Mouse (Mus musculus): Measurements from ENCODE around the gene Prf1.

Gene Prf1

DNA sequence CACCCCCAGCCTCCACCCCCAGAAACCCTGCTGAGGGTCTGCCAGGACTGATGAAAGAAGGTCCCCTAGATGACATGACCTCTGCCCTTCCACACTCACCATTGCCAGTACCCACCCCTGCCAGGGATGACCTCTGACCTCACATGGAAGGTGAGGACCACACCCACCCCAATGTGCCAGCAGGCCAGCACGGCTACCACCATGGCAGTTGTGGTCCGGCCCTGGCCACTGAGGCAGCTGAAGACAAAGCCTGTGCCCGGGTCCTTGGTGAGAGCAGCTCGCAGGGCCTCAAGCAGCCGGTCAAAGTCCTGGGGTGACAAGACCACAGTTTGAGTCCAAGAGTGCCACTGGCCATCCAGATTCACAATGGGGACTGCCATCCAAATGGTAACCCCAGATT is 43.4 kb downstream of the Prf1 start:
- DNase-seq = no peak

- peak; percentile 83 for DNase-seq
These were observed 43.9 kb downstream of the Prf1 start for GRCm38 (mm10) chr10:61341557-61341956.

GRCm38 (mm10) chr10:61342750-61343149 is 45.1 kb downstream of the Prf1 start:
- no peak for DNase-seq

GRCm38 (mm10) chr10:61343950-61344349 is 46.3 kb downstream of the Prf1 start:
- peak; percentile 81 for DNase-seq

DNA sequence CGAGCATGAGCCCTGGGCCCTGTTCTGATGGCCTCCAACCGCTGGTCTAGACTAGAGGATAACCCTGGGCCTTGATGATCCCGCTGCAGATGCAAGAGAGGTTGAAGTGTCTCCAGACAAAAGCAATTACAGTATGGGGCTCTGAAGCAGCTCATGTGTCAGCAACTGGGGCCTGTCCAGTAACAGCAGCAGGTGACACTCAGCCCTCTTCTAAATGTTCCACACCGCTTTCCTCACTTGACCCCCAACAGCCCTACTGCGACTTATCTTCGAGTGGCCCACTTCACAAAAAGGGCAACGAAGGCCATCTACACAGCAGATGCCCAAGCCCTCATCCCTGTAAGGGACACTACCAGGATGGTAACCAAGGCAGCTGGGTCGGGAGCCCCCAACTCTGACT is 47.5 kb downstream of the Prf1 start:
- no peak for DNase-seq

- DNase-seq = no peak
These were observed 48.7 kb downstream of the Prf1 start for GRCm38 (mm10) chr10:61346374-61346773.

- DNase-seq = no peak
These were observed 53.6 kb downstream of the Prf1 start for GRCm38 (mm10) chr10:61351216-61351615.

Measured in lung, postnatal 14 days (tissue).